Mouse (Mus musculus) bone marrow macrophage, adult 2 months (primary cell): ENCODE measurements at regions not wholly inside any gene's neighbourhood (a gene's known extent, or its start where the extent isn't known, plus 50 kb on each side); places are given as distances from the start of the nearest gene placed in this dataset.

Source experiments
- CTCF ChIP-seq: IDR thresholded peaks from 2 replicates; pipeline ENCODE4 v1.5.1; 2012; ENCODE audit warnings: low read depth, mild to moderate bottlenecking, low read length, moderate library complexity
- POLR2A ChIP-seq: IDR thresholded peaks from 2 replicates; pipeline ENCODE4 v1.6.1; 2012; ENCODE audit warnings: mild to moderate bottlenecking, low read depth, low read length, borderline replicate concordance

DNA sequence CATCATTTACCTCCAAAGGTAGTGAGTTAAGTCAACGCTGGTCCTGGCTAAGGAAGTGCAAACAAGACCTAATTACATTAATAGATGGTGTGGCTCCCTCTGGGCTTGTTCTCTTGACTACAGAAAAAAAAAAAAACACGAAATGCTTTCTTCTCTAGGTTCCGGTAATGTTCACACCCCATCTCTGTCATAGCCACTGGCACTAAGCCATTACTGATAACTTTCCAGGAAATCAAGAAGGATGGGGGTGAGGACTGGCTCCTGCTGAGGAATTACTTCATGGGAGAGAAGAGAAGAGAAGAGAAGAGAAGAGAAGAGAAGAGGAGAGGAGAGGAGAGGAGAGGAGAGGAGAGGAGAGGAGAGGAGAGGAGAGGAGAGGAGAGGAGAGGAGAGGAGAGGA lies 109.1 kb upstream of the Lpp start:
- TF ChIP-seq POLR2A = no peak
- TF ChIP-seq CTCF = no peak
